Mouse (Mus musculus): ENCODE data around the gene Cpne5.

DNA sequence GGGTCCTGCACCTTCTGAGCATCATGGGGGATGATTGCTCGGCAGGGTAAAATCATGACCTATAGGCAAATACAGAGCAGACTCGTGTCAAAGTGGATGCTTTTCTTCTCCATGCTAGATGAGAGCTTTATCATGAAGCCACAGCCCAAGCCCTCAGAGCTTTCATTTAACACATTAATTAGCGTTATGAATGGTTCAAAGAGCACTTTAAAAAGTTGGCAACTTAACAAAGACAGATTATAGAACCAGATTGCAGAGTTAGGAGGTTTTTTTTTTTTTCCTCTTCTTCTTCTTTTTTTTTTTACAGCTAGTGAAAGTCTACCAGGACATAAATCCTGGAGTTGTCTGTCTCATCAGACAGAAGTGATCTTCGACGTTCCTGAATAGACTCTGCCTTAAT is 108.6 kb downstream of the Cpne5 start:
- TF ChIP-seq CTCF (IDR thresholded peaks at IDR 0.05 in 2 of 3, conservative IDR thresholded peaks at IDR 0.05 in 1 of 3; ENCODE audit: control insufficient read depth in 1 of 3, insufficient read depth in 1 of 3, low read depth in 2 of 3, low read length in 3 of 3, poor library complexity in 1 of 3, severe bottlenecking in 1 of 3) = no peak
- TF ChIP-seq USF2 (IDR thresholded peaks at IDR 0.05; ENCODE audit: borderline replicate concordance in 1 of 2, insufficient read depth in 1 of 2, low read depth in 1 of 2, low read length in 2 of 2) = no peak
